Mouse (Mus musculus) adrenal gland, adult 2 months (tissue): ENCODE results near the gene Mmp15. TPM values are rescaled to one million over a fixed set of nuclear protein-coding genes. Genes with fewer than 3 reads are reported as not detected.
A peak's percentile ranks its signal among the peaks of the same experiment; 100 is the strongest.

ENCODE experiments used
- DNase-seq: peaks from one replicate; pipeline ENCODE4 v3.0.0; 2021
- polyA plus RNA-seq: library from polyadenylated mRNA; depleted of rRNA; stranded (reverse); fragments of >200 nt; gene quantifications from 2 replicates; pipeline ENCODE4 v1.2.3, GENCODE M21; 2012
- total RNA-seq, 2 experiments: library from RNA; stranded (reverse); gene quantifications; 2 replicates each; pipeline ENCODE4 v1.2.3; 2021

Mmp15 gene
- total and polyA plus RNA-seq, 3 experiments, result 5.5 to 14.1 (median 7.7) TPM

GRCm38 (mm10) chr8:95341721-95342120 lies 10.3 kb upstream of the Mmp15 start:
- peak; percentile 81 for DNase-seq

GRCm38 (mm10) chr8:95344668-95345067 lies 7.4 kb upstream of the Mmp15 start:
- no peak for DNase-seq

GRCm38 (mm10) chr8:95346643-95347545 lies 5.2 kb upstream of the Mmp15 start:
- DNase-seq, result peak; percentile 61

- no peak for DNase-seq
These were observed 3.7 kb upstream of the Mmp15 start for GRCm38 (mm10) chr8:95348356-95348755.

- DNase-seq, result peak; percentile 68
These were observed 3.0 kb upstream of the Mmp15 start for GRCm38 (mm10) chr8:95348811-95349630.

- no peak for DNase-seq
These were observed 607 bp upstream of the Mmp15 start for GRCm38 (mm10) chr8:95351461-95351860.

GRCm38 (mm10) chr8:95352871-95353866 lies 1.1 kb downstream of the Mmp15 start:
- DNase-seq, result peak; percentile 72

- DNase-seq, result no peak
These were observed 2.5 kb downstream of the Mmp15 start for GRCm38 (mm10) chr8:95354606-95355005.

GRCm38 (mm10) chr8:95358550-95359411 lies 6.7 kb downstream of the Mmp15 start:
- DNase-seq, result peak; percentile 40

GRCm38 (mm10) chr8:95360181-95361015 lies 8.3 kb downstream of the Mmp15 start:
- DNase-seq, result no peak

GRCm38 (mm10) chr8:95361016-95361341 lies 8.9 kb downstream of the Mmp15 start:
- DNase-seq, result no peak

- DNase-seq, result peak; percentile 40
These were observed 10.2 kb downstream of the Mmp15 start for GRCm38 (mm10) chr8:95362272-95362671.

GRCm38 (mm10) chr8:95363849-95364248 lies 11.8 kb downstream of the Mmp15 start:
- DNase-seq, result no peak

GRCm38 (mm10) chr8:95369581-95370326 lies 17.7 kb downstream of the Mmp15 start:
- DNase-seq, result no peak

GRCm38 (mm10) chr8:95373389-95374002 lies 21.4 kb downstream of the Mmp15 start:
- DNase-seq, result no peak

- DNase-seq, result no peak
These were observed 22.4 kb downstream of the Mmp15 start for GRCm38 (mm10) chr8:95374429-95374828.

GRCm38 (mm10) chr8:95375374-95375930 lies 23.4 kb downstream of the Mmp15 start:
- no peak for DNase-seq

GRCm38 (mm10) chr8:95376309-95376999 lies 24.4 kb downstream of the Mmp15 start:
- DNase-seq, result no peak
